Comparison of ENCODE assay signal across 29 mouse cellular contexts in the genomic region with DNA sequence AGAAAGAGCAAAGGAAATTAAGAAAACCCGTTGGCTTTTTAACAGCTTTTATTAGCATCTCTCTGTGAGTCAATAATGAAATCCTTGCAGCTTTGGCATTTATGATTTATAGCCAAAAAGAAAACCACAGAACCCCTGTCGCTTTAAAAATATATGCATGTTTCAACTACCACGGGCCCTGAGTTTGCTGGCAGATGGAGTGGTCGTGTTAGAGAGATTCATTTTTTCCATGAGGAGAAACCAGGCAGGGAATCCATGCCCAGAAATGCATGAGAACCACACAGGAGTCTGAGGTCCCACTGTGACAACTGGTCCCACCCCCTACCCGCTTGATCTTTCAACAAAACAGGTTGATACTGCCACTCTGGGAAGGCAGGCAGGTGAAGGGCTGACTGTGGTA.
A peak's percentile ranks its signal among the peaks of the same experiment; 100 is the strongest.
DNase-seq lines count a peak whose midpoint lies in the region; ATAC-seq and TF ChIP-seq lines count a peak whose summit lies in the region.
"Had no signal": no experiment of that assay in that cellular context is flagged by ENCODE, and none has a peak within 500 bp of the region (broad histone marks: within the 10 kb centered on the region; RNA-seq: fewer than 3 reads in every experiment).

No protein-coding gene starts in this region.

- intact Hi-C loops in gastrocnemius, postnatal 14 days (cut with DNase I; ENCODE audit: low total_unique reads): no loop called here

- DNase-seq in embryonic facial prominence, embryonic 14.5 days (ENCODE audit: low spot score): peak; percentile 70
- no peak for DNase-seq in embryonic facial prominence, embryonic 10.5 days (ENCODE audit: low spot score)
- DNase-seq in 3T3-L1 (ENCODE audit: low read depth, low spot score): peak; percentile 77
- DNase-seq in gastrocnemius, postnatal 14 days: no peak
- DNase-seq: adrenal gland, adult 2 months; adrenal gland, postnatal 36 days; B cell, adult 2 months; cerebellum, adult 18-20 months; cerebellum, adult 9-10 months; cerebellum, postnatal 14 days; forebrain, postnatal 0 days; gastrocnemius, adult 2 months; gastrocnemius, postnatal 25 days; heart, adult 18-20 months; heart, postnatal 10 days; heart, postnatal 36 days; kidney, adult 11 months had no signal

- H3K27ac ChIP-seq in embryonic facial prominence, embryonic 14.5 days (replicated peaks; ENCODE audit: low read depth, low read length): 0 out of 2 replicates have a peak overlapping the region, but pooled peaks have one; percentile 16
- H3K27ac ChIP-seq in embryonic facial prominence, embryonic 10.5 days (replicated peaks): no peak overlapping the region
- peak overlapping the region; percentile 21; the same call in 1 of the 2 replicates for H3K27ac ChIP-seq in embryonic fibroblast, embryonic 13.5 days (ENCODE audit: insufficient read depth, low read length)
- H3K27ac ChIP-seq: embryonic facial prominence, embryonic 12.5 days; gastrocnemius, adult 2 months; heart, embryonic 15.5 days; hindbrain, embryonic 13.5 days; intestine, embryonic 15.5 days had no signal

- no peak overlapping the region for H3K9ac ChIP-seq in embryonic facial prominence, embryonic 14.5 days (ENCODE audit: low read depth, low read length)
- H3K9ac ChIP-seq: embryonic facial prominence, embryonic 12.5 days; forebrain, postnatal 0 days; heart, embryonic 12.5 days; heart, embryonic 15.5 days; hindbrain, embryonic 13.5 days; intestine, embryonic 15.5 days had no signal

- no peak for TF ChIP-seq POLR2A in embryonic fibroblast, embryonic 13.5 days (IDR thresholded peaks at IDR 0.05; ENCODE audit: low read depth, low read length)

- H3K27me3 ChIP-seq in embryonic facial prominence, embryonic 14.5 days (replicated peaks; ENCODE audit: control insufficient read depth, insufficient read depth, low read length): no peaks in the 10 kb centered on the region
- no peaks in the 10 kb centered on the region for H3K27me3 ChIP-seq in embryonic facial prominence, embryonic 10.5 days (replicated peaks; ENCODE audit: low read depth, poor library complexity, severe bottlenecking)
- H3K27me3 ChIP-seq: CH12.LX; embryonic facial prominence, embryonic 12.5 days; heart, embryonic 12.5 days; heart, embryonic 15.5 days; hindbrain, embryonic 13.5 days; intestine, embryonic 15.5 days had no signal

- H3K4me2 ChIP-seq in embryonic facial prominence, embryonic 14.5 days (ENCODE audit: low read depth, low read length): no peak overlapping the region
- H3K4me2 ChIP-seq: embryonic facial prominence, embryonic 12.5 days; heart, embryonic 12.5 days; heart, embryonic 15.5 days; hindbrain, embryonic 13.5 days; intestine, embryonic 15.5 days had no signal

- TF ChIP-seq CTCF in embryonic fibroblast, embryonic 13.5 days (IDR thresholded peaks at IDR 0.05; ENCODE audit: borderline replicate concordance, insufficient read depth, low read length): no peak

- no peak overlapping the region for H3K4me3 ChIP-seq in embryonic facial prominence, embryonic 14.5 days (ENCODE audit: low read depth, low read length)
- no peak overlapping the region for H3K4me3 ChIP-seq in embryonic facial prominence, embryonic 10.5 days
- no peak overlapping the region for H3K4me3 ChIP-seq in embryonic fibroblast, embryonic 13.5 days (ENCODE audit: insufficient read depth, low read length)
- H3K4me3 ChIP-seq: embryonic facial prominence, embryonic 12.5 days; gastrocnemius, adult 2 months; heart, embryonic 12.5 days; heart, embryonic 15.5 days; hindbrain, embryonic 10.5 days; hindbrain, embryonic 13.5 days; intestine, embryonic 15.5 days had no signal

- H3K9me3 ChIP-seq in embryonic facial prominence, embryonic 14.5 days (ENCODE audit: control insufficient read depth, low read length): no peaks in the 10 kb centered on the region
- no peaks in the 10 kb centered on the region for H3K9me3 ChIP-seq in embryonic facial prominence, embryonic 10.5 days
- H3K9me3 ChIP-seq: embryonic facial prominence, embryonic 12.5 days; G1E; heart, embryonic 12.5 days; heart, embryonic 15.5 days; hindbrain, embryonic 10.5 days; hindbrain, embryonic 13.5 days; intestine, embryonic 15.5 days had no signal

- no peak for ATAC-seq in embryonic facial prominence, embryonic 14.5 days (ENCODE audit: low read depth)
- ATAC-seq in monocyte, adult 5-6 weeks (replicated peaks; ENCODE audit: insufficient number of reproducible peaks, low FRiP score, low TSS enrichment, poor library complexity, severe bottlenecking): no peak
- ATAC-seq: forebrain, embryonic 14.5 days; forebrain, postnatal 0 days; hindbrain, embryonic 16.5 days; intestine, embryonic 15.5 days had no signal

- 48% methylated on average over 5 of the region's 5 CpGs for WGBS in embryonic facial prominence, embryonic 14.5 days
- 80% methylated on average over 5 of the region's 5 CpGs for WGBS in embryonic facial prominence, embryonic 10.5 days

- no peaks in the 10 kb centered on the region for H3K36me3 ChIP-seq in embryonic facial prominence, embryonic 14.5 days (ENCODE audit: control insufficient read depth, insufficient read depth, low read length)
- no peaks in the 10 kb centered on the region for H3K36me3 ChIP-seq in embryonic facial prominence, embryonic 10.5 days (replicated peaks)
- H3K36me3 ChIP-seq: embryonic facial prominence, embryonic 12.5 days; G1E; heart, embryonic 12.5 days; heart, embryonic 15.5 days; hindbrain, embryonic 10.5 days; hindbrain, embryonic 13.5 days; intestine, embryonic 15.5 days had no signal

- H3K4me1 ChIP-seq in embryonic facial prominence, embryonic 14.5 days (ENCODE audit: control insufficient read depth, insufficient read depth, low read length): no peaks in the 10 kb centered on the region
- no peaks in the 10 kb centered on the region for H3K4me1 ChIP-seq in embryonic facial prominence, embryonic 10.5 days
- no peaks in the 10 kb centered on the region for H3K4me1 ChIP-seq in embryonic fibroblast, embryonic 13.5 days (ENCODE audit: control insufficient read depth, insufficient read depth, low read length)
- H3K4me1 ChIP-seq: embryonic facial prominence, embryonic 12.5 days; heart, embryonic 15.5 days; hindbrain, embryonic 10.5 days; hindbrain, embryonic 13.5 days had no signal

Comparison
In these comparisons a context has a peak if more than half of its experiments do, and no peak if none do; other contexts are left out.
1. DNase-seq: peak in embryonic facial prominence, embryonic 14.5 days (single experiment) and 3T3-L1 (single experiment); none in embryonic facial prominence, embryonic 10.5 days (single experiment) and gastrocnemius, postnatal 14 days (single experiment).